Mouse (Mus musculus) heart, adult 2 months (tissue): ENCODE measurements at regions not wholly inside any gene's neighbourhood (a gene's known extent, or its start where the extent isn't known, plus 50 kb on each side); places are given as distances from the start of the nearest gene placed in this dataset.
A peak's percentile ranks its signal among the peaks of the same experiment; 100 is the strongest.

Experiments
- DNase-seq, 2 experiments: peaks; one replicate each; pipeline ENCODE4 v3.0.0; 2021
- H3K27ac ChIP-seq: fragments of 200-600 bp; 2 replicates; pipeline ENCODE4 v1.8.1; 2022
- H3K27me3 ChIP-seq: fragments of 200-500 bp; 2 replicates; pipeline ENCODE4 v1.6.1; 2012; ENCODE audit warnings: mild to moderate bottlenecking, low read length, inconsistent platforms, mixed read lengths; ENCODE audit not compliant: control insufficient read depth, insufficient read depth
- H3K36me3 ChIP-seq: fragments of 200-500 bp; 2 replicates; pipeline ENCODE4 v1.6.1; 2012; ENCODE audit warnings: low read length, inconsistent platforms; ENCODE audit not compliant: control insufficient read depth, insufficient read depth
- H3K4me1 ChIP-seq: fragments of 200-500 bp; 2 replicates; pipeline ENCODE4 v1.6.1; 2011; ENCODE audit warnings: low read length; ENCODE audit not compliant: control insufficient read depth, insufficient read depth
- H3K4me3 ChIP-seq: fragments of 200-600 bp; 2 replicates; pipeline ENCODE4 v1.8.1; 2022
- H3K79me2 ChIP-seq: fragments of 200-500 bp; replicated peaks from 2 replicates; pipeline ENCODE4 v1.6.1; 2012; ENCODE audit warnings: mild to moderate bottlenecking, inconsistent platforms, low read length, moderate library complexity, mixed read lengths; ENCODE audit not compliant: control insufficient read depth, insufficient read depth
- H3K9ac ChIP-seq: fragments of 200-500 bp; 2 replicates; pipeline ENCODE4 v1.6.1; 2012; ENCODE audit warnings: low read depth, mild to moderate bottlenecking, control low read depth, inconsistent platforms, low read length, mixed read lengths
- CTCF ChIP-seq: fragments of 200-600 bp; IDR thresholded peaks from 2 replicates; pipeline ENCODE4 v1.8.1; 2022; ENCODE audit warnings: antibody characterized with exemption, mild to moderate bottlenecking, moderate library complexity
- EP300 ChIP-seq: fragments of 200-500 bp; IDR thresholded peaks from 2 replicates; pipeline ENCODE4 v1.6.1; 2011; ENCODE audit warnings: low read depth, low read length, control low read depth; ENCODE audit not compliant: insufficient read depth
- POLR2A ChIP-seq: fragments of 200-500 bp; IDR thresholded peaks from 2 replicates; pipeline ENCODE4 v1.6.1; 2011; ENCODE audit warnings: mild to moderate bottlenecking, low read depth, low read length, control low read depth; ENCODE audit not compliant: insufficient read depth
- WGBS: fragments of 180-500 bp; shearing (Covaris S2); methylation state at CpG from one replicate; pipeline ENCODE4 v1.1.7; 2018; 5-methylcytosine and 5-hydroxymethylcytosine counted together
- intact Hi-C: fragments of 180-260 bp; cut with DNase I; formaldehyde crosslinking; loops from one replicate; pipeline ENCODE4 v1.15.1; 2025

DNA sequence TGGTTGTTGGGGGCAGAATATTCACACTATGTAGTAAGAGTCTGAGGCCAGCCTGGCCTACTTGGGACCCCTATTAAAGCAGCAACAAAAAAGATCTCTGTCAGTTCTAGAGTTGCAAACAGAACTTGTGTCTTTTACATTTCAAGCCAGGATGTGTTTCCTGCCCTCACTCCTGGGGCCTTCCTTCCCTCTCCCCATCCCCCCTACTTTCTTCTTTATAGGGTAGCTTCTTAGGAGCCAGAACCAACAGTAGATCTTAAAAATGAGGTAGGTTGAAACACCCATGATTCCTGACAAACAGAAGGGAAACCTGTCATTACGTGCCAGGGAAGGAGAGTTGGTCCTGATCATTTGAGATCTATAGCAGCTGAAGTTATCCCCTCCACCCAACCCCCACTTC is 198.0 kb upstream of the Trib2 start:
- peak overlapping the region; percentile 40; the same call in 1 of the 2 replicates for H3K27ac ChIP-seq
- DNase-seq, result no peak
- peaks cover 19% of the 10 kb centered on the region for H3K4me1 ChIP-seq
- TF ChIP-seq POLR2A, result no peak
- no peak for TF ChIP-seq EP300
- no peak for TF ChIP-seq CTCF
- no peak overlapping the region for H3K9ac ChIP-seq
- H3K79me2 ChIP-seq, result no peaks in the 10 kb centered on the region
- H3K4me3 ChIP-seq, result no peak overlapping the region
- intact Hi-C loops, result loop anchor here (5.0 kb wide), 1 partner anchor 477 kb away; no protein-coding TSS in a partner anchor
- WGBS, result 70% methylated on average over 1 of the region's 1 CpGs
- no peaks in the 10 kb centered on the region for H3K27me3 ChIP-seq
- H3K36me3 ChIP-seq, result peaks cover 3% of the 10 kb centered on the region; the same call in 1 of the 2 replicates

DNA sequence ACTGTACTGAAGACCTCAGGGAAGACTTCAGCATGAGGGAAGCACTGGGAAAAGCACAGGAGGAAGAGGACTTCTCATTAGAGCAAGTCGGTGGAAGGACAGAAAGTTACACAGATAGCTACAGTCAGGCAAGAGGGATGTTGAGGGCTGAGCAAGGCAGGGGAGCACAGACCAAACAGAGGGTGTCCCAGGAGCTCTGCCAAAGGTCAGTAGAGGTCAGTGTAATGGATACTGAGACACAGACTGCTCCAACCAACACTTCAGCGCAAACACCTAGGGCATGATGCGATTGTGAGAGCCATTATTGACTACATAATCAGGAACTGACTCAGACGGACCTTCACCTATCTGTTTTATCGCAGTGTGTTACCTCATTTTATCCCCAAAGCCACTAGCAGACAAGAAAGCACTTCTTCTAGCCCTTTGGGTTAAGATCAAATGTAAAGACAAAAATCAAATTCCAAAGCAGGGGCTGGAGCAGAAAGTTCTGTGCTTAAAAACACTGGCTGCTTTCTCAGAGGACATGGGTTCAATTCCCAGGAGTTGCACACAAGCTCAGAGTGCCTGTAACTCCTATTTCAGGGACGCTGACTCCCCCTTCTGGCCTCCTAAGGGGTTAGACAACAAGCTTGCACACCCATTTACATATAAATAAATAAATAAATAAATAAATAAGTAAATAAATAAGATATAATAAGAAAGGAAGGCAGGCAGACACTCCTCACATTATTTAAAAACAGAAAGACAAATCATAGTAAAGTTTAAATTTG is 197.3 kb upstream of the Trib2 start:
- Histone ChIP-seq H3K4me1 (peaks cover 22% of the 10 kb centered on the region), H3K9ac (no peak overlapping the region), H3K79me2 (no peaks in the 10 kb centered on the region), H3K27me3 (no peaks in the 10 kb centered on the region), H3K4me3 (no peak overlapping the region), H3K27ac (peak overlapping the region; percentile 12; the same call in 1 of the 2 replicates), H3K36me3 (peaks cover 4% of the 10 kb centered on the region; the same call in 1 of the 2 replicates)
- WGBS, result 88% methylated on average over 6 of the region's 6 CpGs
- intact Hi-C loops, result no loop called here
- DNase-seq, result no peak
- TF ChIP-seq CTCF, result peak; percentile 41
- TF ChIP-seq EP300, result no peak
- no peak for TF ChIP-seq POLR2A

DNA sequence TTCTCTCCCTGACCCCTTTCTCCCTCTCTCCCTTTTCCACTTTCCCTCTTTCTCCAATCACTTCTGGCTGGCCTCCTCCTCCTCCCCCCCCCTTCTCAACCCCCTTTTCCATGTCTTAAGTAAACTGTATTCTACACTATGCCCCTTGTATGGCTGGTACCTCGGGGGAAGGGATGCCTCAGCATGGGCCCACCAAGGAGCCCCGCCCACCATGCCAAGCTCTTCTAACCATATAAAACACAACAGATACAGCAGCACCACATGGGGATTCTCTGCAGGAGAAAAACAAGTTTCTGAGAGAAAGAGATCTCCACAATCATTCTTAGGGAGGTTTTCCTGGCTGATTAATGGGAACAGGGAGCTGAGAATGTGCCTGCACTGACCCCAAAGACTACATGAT is 196.6 kb upstream of the Trib2 start:
- WGBS, result 90% methylated on average over 2 of the region's 2 CpGs
- Histone ChIP-seq H3K9ac (no peak overlapping the region), H3K36me3 (peaks cover 7% of the 10 kb centered on the region; the same call in 1 of the 2 replicates), H3K27me3 (no peaks in the 10 kb centered on the region), H3K4me3 (no peak overlapping the region), H3K79me2 (no peaks in the 10 kb centered on the region), H3K27ac (no peak overlapping the region), H3K4me1 (peaks cover 24% of the 10 kb centered on the region)
- no peak for DNase-seq
- TF ChIP-seq EP300 (no peak), CTCF (no peak), POLR2A (no peak)
- intact Hi-C loops, result no loop called here

DNA sequence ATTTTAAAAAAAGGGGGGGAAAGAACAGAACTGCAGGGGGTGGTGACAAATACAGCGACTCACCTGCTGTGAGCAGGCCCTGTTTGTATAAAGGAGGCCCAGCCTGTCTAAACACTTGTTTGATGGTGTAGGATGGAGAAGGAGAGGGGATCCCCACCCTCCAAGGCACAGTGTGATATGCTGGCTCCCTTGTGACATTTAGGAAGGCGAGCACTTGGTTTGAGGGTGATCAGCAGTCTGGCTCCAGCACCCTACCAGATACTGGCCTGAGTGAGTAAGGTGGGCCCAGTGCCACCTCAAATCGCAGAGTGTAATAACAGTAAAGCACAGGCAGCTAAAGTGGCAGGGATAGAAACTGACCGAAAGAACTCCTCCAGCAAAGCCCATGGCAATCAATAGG is 195.4 kb upstream of the Trib2 start:
- 77% methylated on average over 4 of the region's 4 CpGs for WGBS
- peak overlapping the region; percentile 36 for H3K27ac ChIP-seq
- TF ChIP-seq EP300 (no peak), CTCF (no peak), POLR2A (no peak)
- H3K79me2 ChIP-seq, result no peaks in the 10 kb centered on the region
- peaks cover 28% of the 10 kb centered on the region for H3K4me1 ChIP-seq
- H3K9ac ChIP-seq, result no peak overlapping the region
- peaks cover 17% of the 10 kb centered on the region; the same call in 1 of the 2 replicates for H3K36me3 ChIP-seq
- H3K4me3 ChIP-seq, result no peak overlapping the region
- no peaks in the 10 kb centered on the region for H3K27me3 ChIP-seq
- intact Hi-C loops, result no loop called here
- no peak for DNase-seq

DNA sequence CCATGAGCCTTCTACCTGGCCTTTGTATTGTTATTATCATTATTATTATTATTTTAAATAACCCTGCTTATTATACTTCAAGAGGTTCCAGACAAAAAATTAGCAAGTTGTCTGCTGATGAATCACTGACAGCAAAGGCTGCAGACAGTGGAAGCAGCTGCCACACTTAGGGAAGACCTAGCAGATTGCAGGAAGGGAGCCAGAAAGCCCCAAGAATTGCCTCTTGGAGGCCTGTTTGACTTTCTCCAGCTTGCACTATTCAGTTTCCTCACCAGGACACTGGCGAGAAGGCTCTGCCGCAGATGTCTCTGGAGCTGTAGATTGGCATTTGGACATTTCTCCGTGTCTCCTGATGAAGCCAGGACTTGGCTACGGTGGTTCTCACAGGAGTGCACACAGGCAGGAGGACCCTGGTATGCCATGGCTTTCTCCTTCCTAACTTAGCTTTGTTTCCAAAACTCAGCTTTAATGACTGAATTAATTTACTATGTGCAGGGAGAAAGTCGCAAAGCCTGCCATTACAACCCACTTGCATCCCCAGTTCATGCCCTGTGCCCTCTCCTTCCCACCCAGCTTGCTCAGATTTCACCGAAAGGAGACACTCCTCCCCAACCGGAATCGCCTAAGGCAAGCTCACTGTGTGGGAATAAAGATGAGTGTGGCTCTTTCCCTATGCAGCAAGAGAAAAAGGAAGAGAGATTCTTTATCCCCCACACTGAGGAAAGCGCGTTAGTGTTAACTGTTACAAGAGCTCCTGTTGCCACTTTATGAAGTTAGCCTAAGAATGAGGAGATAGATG is 193.3 kb upstream of the Trib2 start:
- Histone ChIP-seq H3K4me1 (peaks cover 33% of the 10 kb centered on the region), H3K27ac (peak overlapping the region; percentile 73), H3K79me2 (no peaks in the 10 kb centered on the region), H3K36me3 (peaks cover 28% of the 10 kb centered on the region), H3K27me3 (no peaks in the 10 kb centered on the region), H3K9ac (peak overlapping the region; percentile 19; the same call in 1 of the 2 replicates), H3K4me3 (no peak overlapping the region)
- TF ChIP-seq EP300, result 0 out of 2 replicates have a peak, but pooled peaks have one; percentile 4
- no peak for TF ChIP-seq POLR2A
- peak; percentile 35 for TF ChIP-seq CTCF
- intact Hi-C loops, result loop anchor here (2.0 to 10.0 kb wide), 6 partner anchors 132 to 405 kb away; partner anchors contain the start of gene Trib2
- peak in 1 of 2 experiments; percentile 38 for DNase-seq
- WGBS, result 48% methylated on average over 10 of the region's 10 CpGs
